Mouse (Mus musculus): ENCODE results near the gene Nop53. TPM values are rescaled to one million over a fixed set of nuclear protein-coding genes. Genes with fewer than 3 reads are reported as not detected.

Gene Nop53
- total RNA-seq, 2 experiments from 2014 or later = 98.5 to 104 TPM

DNA sequence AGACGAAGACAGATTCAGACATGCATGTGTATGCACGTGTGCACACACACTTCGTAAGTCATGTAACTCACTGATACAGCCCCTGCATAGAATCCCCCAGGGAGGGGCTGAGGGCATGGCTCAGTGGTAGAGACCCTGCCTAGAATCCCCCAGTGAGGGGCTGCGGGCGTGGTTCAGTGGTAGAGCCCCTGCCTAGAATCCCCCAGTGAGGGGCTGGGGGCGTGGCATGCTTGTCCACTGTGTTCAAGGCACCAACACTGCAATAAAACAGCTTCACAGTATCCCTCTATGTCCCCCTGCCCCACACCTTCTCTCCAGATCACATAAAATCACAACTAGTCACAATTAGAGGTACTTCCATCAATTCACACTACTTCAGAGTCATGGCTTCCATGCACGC is 15.9 kb upstream of the Nop53 start:
- no peak for DNase-seq (ENCODE audit: low spot score in 2 of 2)
- intact Hi-C loops (cut with DNase I) = no loop called here

DNA sequence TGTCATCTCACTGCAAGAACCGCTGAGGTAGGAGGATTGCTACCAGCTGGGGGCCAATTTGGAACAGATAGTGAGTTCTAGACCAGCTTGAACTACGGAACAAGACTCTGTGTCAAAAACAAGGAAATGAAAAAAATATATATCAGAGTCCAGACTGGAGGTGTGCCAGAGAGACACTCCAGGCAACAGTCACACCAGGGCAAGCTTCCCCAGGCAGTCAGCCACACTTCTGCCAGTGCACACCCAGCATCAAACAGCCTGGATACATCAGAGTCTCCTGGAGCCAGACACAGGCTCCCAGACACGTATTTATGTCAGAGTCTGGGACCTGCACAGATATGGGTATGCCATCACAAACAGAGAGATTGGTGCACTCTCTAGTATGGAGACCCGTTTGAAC is 15.4 kb upstream of the Nop53 start:
- no peak for DNase-seq (ENCODE audit: low spot score in 2 of 2)
- intact Hi-C loops (cut with DNase I) = no loop called here

DNA sequence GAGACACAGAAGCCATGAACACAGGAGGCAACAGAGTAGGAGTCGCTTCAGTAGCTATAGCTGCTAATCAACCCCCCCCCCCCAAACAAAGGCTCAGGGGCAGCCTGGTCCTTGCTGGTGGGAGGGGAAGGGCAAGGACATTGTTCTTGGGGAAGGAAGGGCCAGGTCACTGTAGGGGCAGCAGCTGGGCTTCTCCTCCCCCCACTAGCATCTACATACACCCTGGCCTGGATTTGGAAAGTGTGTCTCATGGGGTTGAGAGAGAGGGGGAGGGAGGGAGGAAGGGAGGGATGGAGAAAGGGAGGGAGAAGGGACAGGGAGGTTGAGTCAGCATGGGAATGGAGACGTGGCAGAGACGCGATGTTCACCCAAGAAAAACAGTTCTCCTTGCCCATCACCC is 14.8 kb upstream of the Nop53 start:
- no peak for DNase-seq (ENCODE audit: low spot score in 2 of 2)
- intact Hi-C loops (cut with DNase I) = no loop called here

- DNase-seq (ENCODE audit: low spot score in 2 of 2) = no peak
- intact Hi-C loops (cut with DNase I) = no loop called here
These were observed 10.3 kb upstream of the Nop53 start for GRCm38 (mm10) chr7:15956143-15956542.

DNA sequence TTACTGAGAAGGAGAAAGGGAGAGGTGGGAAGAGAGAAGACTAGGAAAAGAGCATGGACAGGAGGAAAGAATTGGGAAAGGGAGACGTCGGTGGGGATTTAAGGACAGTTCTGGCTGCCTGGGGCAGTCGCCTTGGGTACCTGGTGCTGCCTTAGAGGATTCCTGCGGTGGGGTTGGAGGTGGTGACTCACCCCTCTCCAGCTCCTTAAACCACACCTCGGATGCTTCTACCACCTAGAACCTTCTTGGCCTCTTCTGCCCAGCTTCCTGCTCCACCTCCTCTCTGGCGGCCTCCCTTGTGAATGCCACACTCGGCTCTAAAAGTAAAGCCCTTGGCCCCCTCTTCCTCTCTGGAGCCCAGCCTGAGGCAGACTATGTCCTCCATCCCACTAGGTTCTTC is 9.6 kb upstream of the Nop53 start:
- intact Hi-C loops (cut with DNase I) = no loop called here
- no peak for DNase-seq (ENCODE audit: low spot score in 2 of 2)

GRCm38 (mm10) chr7:15954978-15955443 is 9.1 kb upstream of the Nop53 start:
- intact Hi-C loops (cut with DNase I) = no loop called here
- DNase-seq (ENCODE audit: low spot score in 2 of 2) = no peak

- no peak for DNase-seq (ENCODE audit: low spot score in 2 of 2)
- intact Hi-C loops (cut with DNase I) = no loop called here
These were observed 8.6 kb upstream of the Nop53 start for GRCm38 (mm10) chr7:15954436-15954835.

- DNase-seq (ENCODE audit: low spot score in 2 of 2) = no peak
- intact Hi-C loops (cut with DNase I) = no loop called here
These were observed 7.6 kb upstream of the Nop53 start for GRCm38 (mm10) chr7:15953307-15954074.

DNA sequence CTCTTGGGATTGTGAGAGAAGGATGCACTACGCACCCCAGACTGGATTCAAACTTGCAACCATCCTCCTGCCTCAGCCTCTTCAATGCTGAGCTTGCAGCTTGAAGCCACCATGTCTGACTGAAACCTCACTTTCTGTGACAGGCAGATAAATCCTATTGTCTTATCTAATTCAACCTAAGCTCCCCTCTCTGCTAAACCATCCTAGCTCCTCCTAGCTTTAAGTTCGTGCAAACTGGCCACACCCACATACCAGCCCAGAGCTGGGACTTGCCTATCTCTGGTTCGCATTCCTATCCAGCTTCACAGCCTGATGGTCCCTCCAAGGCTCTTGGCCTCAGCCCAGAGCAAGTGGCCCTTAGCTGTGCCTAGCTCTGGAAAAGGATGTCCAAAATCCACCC is 6.5 kb upstream of the Nop53 start:
- intact Hi-C loops (cut with DNase I) = no loop called here
- DNase-seq (ENCODE audit: low spot score in 2 of 2) = no peak

DNA sequence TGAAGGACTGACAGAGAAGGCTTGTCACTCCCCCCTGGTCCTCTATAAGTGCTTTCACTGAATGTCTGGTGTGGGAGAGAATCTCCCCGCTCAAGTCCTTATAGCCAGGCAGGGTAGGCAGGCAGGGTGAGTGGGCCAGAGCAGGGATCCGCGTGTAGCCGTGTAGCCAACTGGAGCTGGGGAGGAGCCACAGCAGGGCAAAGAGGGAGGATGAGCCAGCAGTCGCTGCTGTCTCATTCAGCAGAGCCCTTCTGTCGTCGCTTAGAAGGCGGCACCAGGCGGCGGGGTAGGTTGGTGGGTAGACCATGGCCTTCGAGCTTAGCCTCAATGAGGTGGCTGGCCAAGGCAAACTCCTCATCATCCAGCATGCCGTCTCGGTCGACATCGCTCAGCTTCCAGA is 4.1 kb upstream of the Nop53 start:
- no peak for DNase-seq (ENCODE audit: low spot score in 2 of 2)
- intact Hi-C loops (cut with DNase I) = no loop called here

DNA sequence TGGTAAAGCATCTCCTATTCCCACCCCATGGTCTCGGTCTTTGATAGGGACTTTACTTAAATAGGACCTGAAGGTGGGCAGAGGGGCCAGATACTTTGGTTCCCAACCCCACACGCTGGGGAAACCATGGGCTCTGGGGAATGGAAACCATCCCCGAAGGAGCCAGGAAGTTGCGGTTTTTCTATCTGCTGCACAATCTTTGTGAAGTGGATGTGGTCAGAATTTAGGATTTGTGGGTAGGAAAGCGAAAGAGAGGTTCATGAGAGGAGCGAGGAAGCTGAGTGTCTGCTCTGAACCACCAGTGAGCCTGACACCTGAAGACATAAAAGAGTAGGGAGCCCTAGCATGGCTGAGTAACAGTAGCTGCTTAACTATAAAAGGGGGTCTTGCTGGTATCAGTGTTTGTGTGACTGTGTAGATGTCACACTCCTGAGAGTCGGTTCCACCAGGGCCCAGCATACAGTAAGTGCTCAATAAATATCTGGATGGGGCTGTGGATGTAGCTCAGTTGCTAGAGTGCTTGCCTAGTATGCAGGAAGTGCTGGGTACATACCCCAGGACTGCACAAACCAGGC is 3.4 kb upstream of the Nop53 start:
- intact Hi-C loops (cut with DNase I) = no loop called here
- DNase-seq (ENCODE audit: low spot score in 2 of 2) = no peak

DNA sequence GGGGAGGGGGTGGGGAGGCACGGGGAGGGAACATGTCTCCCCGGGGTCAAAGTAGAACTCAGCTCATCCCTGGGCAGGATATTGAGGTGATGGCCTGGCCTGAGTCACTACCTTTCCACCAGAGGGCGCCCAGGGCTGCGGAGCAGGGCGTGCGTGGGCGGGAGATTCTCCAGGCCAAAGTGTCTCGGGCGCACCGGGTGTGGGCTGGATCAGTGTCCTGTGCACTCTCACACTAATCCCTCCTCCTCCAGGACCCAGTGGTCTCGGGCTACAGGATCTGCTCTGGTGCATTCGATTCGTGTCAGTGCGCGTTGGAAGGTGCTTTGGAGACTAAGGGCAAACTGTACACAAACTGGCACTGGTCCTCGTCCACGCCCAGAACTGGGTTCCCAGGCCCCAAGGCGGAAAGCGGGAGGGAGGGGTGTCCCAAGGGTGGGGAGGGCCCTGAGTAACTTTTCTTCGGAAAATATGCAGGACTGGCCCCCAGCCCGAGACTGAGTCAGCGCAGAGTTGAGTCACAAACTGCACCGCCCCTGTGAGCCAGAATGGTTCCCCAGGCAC is 2.6 kb upstream of the Nop53 start:
- peak; percentile 56 to 71 for DNase-seq (ENCODE audit: low spot score in 2 of 2)
- intact Hi-C loops (cut with DNase I) = loop anchor here (1.0 kb wide), 1 partner anchor 19 kb away; the partner anchor contains the start of gene Ehd2

- intact Hi-C loops (cut with DNase I) = loop anchor here (1.0 kb wide), 1 partner anchor 20 kb away; the partner anchor contains the start of gene Ehd2
- no peak for DNase-seq (ENCODE audit: low spot score in 2 of 2)
These were observed 1.9 kb upstream of the Nop53 start for GRCm38 (mm10) chr7:15947653-15948260.

DNA sequence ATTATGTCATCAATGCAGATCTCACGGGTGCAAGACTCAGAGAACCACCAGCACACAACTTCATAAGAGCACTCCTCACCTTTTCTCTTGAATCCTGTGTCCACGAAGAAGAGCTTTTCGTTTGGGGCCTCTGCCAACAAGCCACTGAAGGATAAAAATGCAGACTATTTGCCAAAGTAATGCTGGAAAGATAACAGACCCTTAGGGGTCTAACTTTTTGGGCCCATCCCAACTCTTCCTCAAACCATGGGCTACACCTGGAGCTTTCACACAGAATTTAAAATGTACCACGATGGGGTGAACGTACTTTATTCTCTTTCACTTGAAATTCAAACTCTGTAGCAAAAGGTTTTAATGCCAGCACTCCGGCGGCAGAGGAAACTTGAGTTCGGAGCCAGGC is 663 bp downstream of the Nop53 start:
- intact Hi-C loops (cut with DNase I) = loop anchor here (2.0 kb wide), 1 partner anchor 22 kb away; the partner anchor contains the start of gene Selenow
- DNase-seq (ENCODE audit: low spot score in 2 of 2) = no peak

GRCm38 (mm10) chr7:15944311-15944710 is 1.6 kb downstream of the Nop53 start:
- intact Hi-C loops (cut with DNase I) = loop anchor here (2.0 kb wide), 1 partner anchor 22 kb away; the partner anchor contains the start of gene Selenow
- DNase-seq (ENCODE audit: low spot score in 2 of 2) = no peak

DNA sequence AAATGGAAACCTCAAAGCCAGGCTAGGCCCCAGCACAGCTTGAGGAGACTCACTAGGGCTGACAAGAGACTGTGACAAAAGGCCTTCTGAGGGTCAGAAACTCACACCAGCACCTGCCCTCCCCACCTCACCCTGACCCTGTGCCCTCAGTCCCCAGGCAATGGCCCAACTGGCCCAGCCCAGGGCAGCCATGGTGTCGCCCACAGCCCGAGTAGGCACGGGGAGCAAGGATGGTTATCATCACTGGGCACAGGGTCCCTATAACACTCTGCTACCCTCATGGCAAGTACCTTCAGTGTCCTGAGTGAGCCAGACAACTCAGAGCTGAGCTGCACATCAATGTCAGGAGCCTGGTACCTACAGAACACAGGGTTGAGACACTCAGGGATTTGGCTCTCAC is 7.3 kb downstream of the Nop53 start:
- DNase-seq (ENCODE audit: low spot score in 2 of 2) = no peak
- intact Hi-C loops (cut with DNase I) = no loop called here

DNA sequence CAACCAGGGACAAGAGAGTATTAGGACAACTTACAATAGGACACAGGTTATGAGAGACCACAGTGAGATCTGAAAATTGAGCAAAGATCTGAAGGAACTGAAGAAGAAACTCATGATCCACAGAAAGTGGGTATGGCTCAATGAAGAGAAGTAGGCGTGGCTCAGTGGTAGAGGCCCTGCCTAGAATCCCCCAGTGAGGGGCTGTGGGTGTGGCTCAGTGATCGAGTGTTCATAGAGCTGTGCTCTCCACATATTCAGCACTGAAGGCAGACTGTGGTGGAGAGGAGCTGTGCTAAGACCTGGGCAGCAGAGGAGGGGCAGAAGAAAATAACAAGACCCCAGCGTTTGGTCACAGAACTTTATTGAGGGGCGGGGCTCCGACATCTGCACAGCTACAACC is 8.4 kb downstream of the Nop53 start:
- intact Hi-C loops (cut with DNase I) = no loop called here

GRCm38 (mm10) chr7:15933437-15934359 is 12.2 kb downstream of the Nop53 start:
- peak; percentile 47 to 92 for DNase-seq (ENCODE audit: low spot score in 2 of 2)
- intact Hi-C loops (cut with DNase I) = no loop called here

More for the DNA sequence above, 8.4 kb downstream of the Nop53 start:
- DNase-seq (ENCODE audit: low spot score in 2 of 2) = no peak

DNA sequence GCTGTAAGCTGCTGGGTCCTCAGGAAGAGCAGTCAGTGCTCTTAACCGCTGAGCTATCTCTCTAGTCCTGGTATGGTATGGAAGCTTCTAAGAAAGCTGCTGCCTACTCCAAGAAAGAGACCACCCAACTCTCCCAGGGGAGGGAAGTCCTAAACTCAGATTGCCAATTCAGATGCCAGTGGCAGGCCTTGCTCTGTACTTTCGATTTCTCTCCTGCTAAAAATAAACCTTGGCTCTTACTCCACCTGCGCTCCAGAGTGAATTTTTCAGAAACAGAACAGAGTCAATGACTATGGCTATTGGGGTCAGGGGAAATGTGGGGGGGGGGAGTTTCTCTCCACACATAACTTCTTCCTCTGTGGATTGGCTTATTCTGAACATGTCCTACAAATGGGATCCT is 14.2 kb downstream of the Nop53 start:
- intact Hi-C loops (cut with DNase I) = no loop called here
- DNase-seq (ENCODE audit: low spot score in 2 of 2) = no peak
